Mouse (Mus musculus): ENCODE measurements around the gene Gcn1l1.
A peak's percentile ranks its signal among the peaks of the same experiment; 100 is the strongest.

Gcn1l1 gene

GRCm38 (mm10) chr5:115534856-115535255 lies 30.2 kb upstream of the Gcn1l1 start:
- DNase-seq (ENCODE audit: low spot score), result no peak

GRCm38 (mm10) chr5:115535635-115536034 lies 29.4 kb upstream of the Gcn1l1 start:
- no peak for DNase-seq (ENCODE audit: low spot score)

GRCm38 (mm10) chr5:115538017-115538692 lies 26.9 kb upstream of the Gcn1l1 start:
- no peak for DNase-seq (ENCODE audit: low spot score)

- peak; percentile 77 for DNase-seq (ENCODE audit: low spot score)
Measured at GRCm38 (mm10) chr5:115538693-115539043, 26.4 kb upstream of the Gcn1l1 start.

- no peak for DNase-seq (ENCODE audit: low spot score)
Measured at GRCm38 (mm10) chr5:115542635-115543384, 22.2 kb upstream of the Gcn1l1 start.

- no peak for DNase-seq (ENCODE audit: low spot score)
Measured at GRCm38 (mm10) chr5:115543509-115544253, 21.4 kb upstream of the Gcn1l1 start.

GRCm38 (mm10) chr5:115544655-115545185 lies 20.3 kb upstream of the Gcn1l1 start:
- DNase-seq (ENCODE audit: low spot score), result no peak

GRCm38 (mm10) chr5:115545636-115546035 lies 19.4 kb upstream of the Gcn1l1 start:
- DNase-seq (ENCODE audit: low spot score), result no peak

GRCm38 (mm10) chr5:115546536-115546935 lies 18.5 kb upstream of the Gcn1l1 start:
- no peak for DNase-seq (ENCODE audit: low spot score)

- no peak for DNase-seq (ENCODE audit: low spot score)
Measured at GRCm38 (mm10) chr5:115547014-115547413, 18.0 kb upstream of the Gcn1l1 start.

GRCm38 (mm10) chr5:115547421-115547820 lies 17.6 kb upstream of the Gcn1l1 start:
- DNase-seq (ENCODE audit: low spot score), result no peak

- DNase-seq (ENCODE audit: low spot score), result no peak
Measured at GRCm38 (mm10) chr5:115548501-115549285, 16.4 kb upstream of the Gcn1l1 start.

- no peak for DNase-seq (ENCODE audit: low spot score)
Measured at GRCm38 (mm10) chr5:115550482-115551005, 14.5 kb upstream of the Gcn1l1 start.

- DNase-seq (ENCODE audit: low spot score), result no peak
Measured at GRCm38 (mm10) chr5:115551386-115551785, 13.7 kb upstream of the Gcn1l1 start.

- DNase-seq (ENCODE audit: low spot score), result no peak
Measured at GRCm38 (mm10) chr5:115551799-115552198, 13.3 kb upstream of the Gcn1l1 start.

- DNase-seq (ENCODE audit: low spot score), result no peak
Measured at GRCm38 (mm10) chr5:115553801-115554420, 11.1 kb upstream of the Gcn1l1 start.

- DNase-seq (ENCODE audit: low spot score), result no peak
Measured at GRCm38 (mm10) chr5:115554536-115555291, 10.3 kb upstream of the Gcn1l1 start.

- DNase-seq (ENCODE audit: low spot score), result peak; percentile 80
Measured at GRCm38 (mm10) chr5:115556217-115556616, 8.8 kb upstream of the Gcn1l1 start.

GRCm38 (mm10) chr5:115558182-115558794 lies 6.8 kb upstream of the Gcn1l1 start:
- no peak for DNase-seq (ENCODE audit: low spot score)
